Mouse (Mus musculus): ENCODE results near the gene Ift88. TPM values are rescaled to one million over a fixed set of nuclear protein-coding genes. Genes with fewer than 3 reads are reported as not detected.

The Ift88 gene
- polyA plus RNA-seq, 1 experiment from 2014 or later: 16.0 TPM

- no peaks in the 10 kb centered on the region for H3K27me3 ChIP-seq (ENCODE audit: insufficient read depth, low read length)
- 0 out of 2 replicates have a peak, but pooled peaks cover 5% of the 10 kb centered on the region for H3K4me1 ChIP-seq (ENCODE audit: insufficient read depth)
- DNase-seq (no peak), ATAC-seq (ENCODE audit: insufficient read depth) (peak; percentile 47; the same call in 1 of the 2 replicates)
- H3K4me2 ChIP-seq: no peak overlapping the region
- peaks cover 18% of the 10 kb centered on the region; the same call in 1 of the 2 replicates for H3K36me3 ChIP-seq (ENCODE audit: insufficient read depth)
- peak overlapping the region; percentile 75 for H3K27ac ChIP-seq (ENCODE audit: low read depth)
- no peaks in the 10 kb centered on the region for H3K9me3 ChIP-seq (ENCODE audit: low read depth, low read length)
- no peak overlapping the region for H3K9ac ChIP-seq
- no peak overlapping the region for H3K4me3 ChIP-seq (ENCODE audit: low read depth, low read length)
- no peak for TF ChIP-seq CTCF (IDR thresholded peaks at IDR 0.05; ENCODE audit: low read depth)
- WGBS: 40% methylated on average over 5 of the region's 5 CpGs
These were observed 123.2 kb downstream of the Ift88 start for GRCm38 (mm10) chr14:57547062-57547461.

GRCm38 (mm10) chr14:57552945-57553344 lies 129.1 kb downstream of the Ift88 start:
- Histone ChIP-seq H3K36me3 (ENCODE audit: insufficient read depth) (peaks cover 21% of the 10 kb centered on the region; the same call in 1 of the 2 replicates), H3K27me3 (ENCODE audit: insufficient read depth, low read length) (no peaks in the 10 kb centered on the region), H3K9me3 (ENCODE audit: low read depth, low read length) (no peaks in the 10 kb centered on the region), H3K4me1 (ENCODE audit: insufficient read depth) (no peaks in the 10 kb centered on the region), H3K4me2 (no peak overlapping the region), H3K9ac (no peak overlapping the region), H3K4me3 (ENCODE audit: low read depth, low read length) (no peak overlapping the region), H3K27ac (ENCODE audit: low read depth) (no peak overlapping the region)
- DNase-seq (no peak), ATAC-seq (ENCODE audit: insufficient read depth) (no peak)
- TF ChIP-seq CTCF (IDR thresholded peaks at IDR 0.05; ENCODE audit: low read depth): no peak

GRCm38 (mm10) chr14:57554434-57554833 lies 130.6 kb downstream of the Ift88 start:
- Histone ChIP-seq H3K36me3 (ENCODE audit: insufficient read depth) (peaks cover 13% of the 10 kb centered on the region; the same call in 1 of the 2 replicates), H3K27me3 (ENCODE audit: insufficient read depth, low read length) (no peaks in the 10 kb centered on the region), H3K27ac (ENCODE audit: low read depth) (no peak overlapping the region), H3K4me2 (no peak overlapping the region), H3K9me3 (ENCODE audit: low read depth, low read length) (no peaks in the 10 kb centered on the region), H3K4me3 (ENCODE audit: low read depth, low read length) (no peak overlapping the region), H3K9ac (no peak overlapping the region), H3K4me1 (ENCODE audit: insufficient read depth) (no peaks in the 10 kb centered on the region)
- 86% methylated on average over 5 of the region's 5 CpGs for WGBS
- no peak for DNase-seq
- ATAC-seq (ENCODE audit: insufficient read depth): no peak
- no peak for TF ChIP-seq CTCF (IDR thresholded peaks at IDR 0.05; ENCODE audit: low read depth)

GRCm38 (mm10) chr14:57555471-57556070 lies 131.7 kb downstream of the Ift88 start:
- ATAC-seq (ENCODE audit: insufficient read depth) (no peak), DNase-seq (no peak)
- H3K9me3 ChIP-seq (ENCODE audit: low read depth, low read length): no peaks in the 10 kb centered on the region
- H3K4me3 ChIP-seq (ENCODE audit: low read depth, low read length): no peak overlapping the region
- no peak overlapping the region for H3K27ac ChIP-seq (ENCODE audit: low read depth)
- no peaks in the 10 kb centered on the region for H3K4me1 ChIP-seq (ENCODE audit: insufficient read depth)
- WGBS: 82% methylated on average over 7 of the region's 7 CpGs
- no peak overlapping the region for H3K9ac ChIP-seq
- 0 out of 2 replicates have a peak, but pooled peaks cover 2% of the 10 kb centered on the region for H3K36me3 ChIP-seq (ENCODE audit: insufficient read depth)
- TF ChIP-seq CTCF (IDR thresholded peaks at IDR 0.05; ENCODE audit: low read depth): no peak
- H3K4me2 ChIP-seq: no peak overlapping the region
- H3K27me3 ChIP-seq (ENCODE audit: insufficient read depth, low read length): no peaks in the 10 kb centered on the region

GRCm38 (mm10) chr14:57556922-57557321 lies 133.1 kb downstream of the Ift88 start:
- H3K9ac ChIP-seq: no peak overlapping the region
- H3K27ac ChIP-seq (ENCODE audit: low read depth): no peak overlapping the region
- H3K4me1 ChIP-seq (ENCODE audit: insufficient read depth): no peaks in the 10 kb centered on the region
- H3K36me3 ChIP-seq (ENCODE audit: insufficient read depth): 0 out of 2 replicates have a peak, but pooled peaks cover 2% of the 10 kb centered on the region
- DNase-seq (no peak), ATAC-seq (ENCODE audit: insufficient read depth) (no peak)
- H3K4me3 ChIP-seq (ENCODE audit: low read depth, low read length): no peak overlapping the region
- no peak overlapping the region for H3K4me2 ChIP-seq
- no peaks in the 10 kb centered on the region for H3K9me3 ChIP-seq (ENCODE audit: low read depth, low read length)
- no peaks in the 10 kb centered on the region for H3K27me3 ChIP-seq (ENCODE audit: insufficient read depth, low read length)
- 83% methylated on average over 1 of the region's 1 CpGs for WGBS
- no peak for TF ChIP-seq CTCF (IDR thresholded peaks at IDR 0.05; ENCODE audit: low read depth)

GRCm38 (mm10) chr14:57565626-57566025 lies 141.8 kb downstream of the Ift88 start:
- 86% methylated on average over 6 of the region's 6 CpGs for WGBS
- Histone ChIP-seq H3K27me3 (ENCODE audit: insufficient read depth, low read length) (no peaks in the 10 kb centered on the region), H3K27ac (ENCODE audit: low read depth) (no peak overlapping the region), H3K4me1 (ENCODE audit: insufficient read depth) (peaks cover 1% of the 10 kb centered on the region; the same call in 1 of the 2 replicates), H3K36me3 (ENCODE audit: insufficient read depth) (peaks cover 6% of the 10 kb centered on the region; the same call in 1 of the 2 replicates), H3K4me2 (no peak overlapping the region), H3K9ac (no peak overlapping the region), H3K9me3 (ENCODE audit: low read depth, low read length) (no peaks in the 10 kb centered on the region), H3K4me3 (ENCODE audit: low read depth, low read length) (no peak overlapping the region)
- no peak for DNase-seq
- no peak for TF ChIP-seq CTCF (IDR thresholded peaks at IDR 0.05; ENCODE audit: low read depth)
- no peak for ATAC-seq (ENCODE audit: insufficient read depth)

Other genes starting within 250 kb of the Ift88 start
- 21.3 and 22.2 TPM in 2 replicates for gene Cryl1, start 25.5 kb upstream of the Ift88 start, polyA plus RNA-seq (2014; fragmentation: Nextera tagmentation; extraction: Ambion mirVana)
- 3.4 TPM in 2 replicates for gene Il17d, start 100.7 kb downstream of the Ift88 start, polyA plus RNA-seq (2014; fragmentation: Nextera tagmentation; extraction: Ambion mirVana)
- gene Eef1akmt1, start 147.6 kb downstream of the Ift88 start, polyA plus RNA-seq (2014; fragmentation: Nextera tagmentation; extraction: Ambion mirVana): 112 and 122 TPM in 2 replicates
- gene Xpo4, start 241.4 kb downstream of the Ift88 start, polyA plus RNA-seq (2014; fragmentation: Nextera tagmentation; extraction: Ambion mirVana): 33.7 and 37.1 TPM in 2 replicates

All from lung, embryonic 14.5 days (tissue).